Mouse (Mus musculus): ENCODE data around the gene Ispd.
A peak's percentile ranks its signal among the peaks of the same experiment; 100 is the strongest.

The Ispd gene

GRCm38 (mm10) chr12:36713866-36714662 lies 332.8 kb downstream of the Ispd start:
- peak in 1 of 2 experiments; percentile 8 for DNase-seq (ENCODE audit: low spot score in 2 of 2)

GRCm38 (mm10) chr12:36717526-36717925 lies 336.3 kb downstream of the Ispd start:
- DNase-seq (ENCODE audit: low spot score in 2 of 2): no peak

GRCm38 (mm10) chr12:36718417-36718816 lies 337.2 kb downstream of the Ispd start:
- no peak for DNase-seq (ENCODE audit: low spot score in 2 of 2)

GRCm38 (mm10) chr12:36719074-36719473 lies 337.8 kb downstream of the Ispd start:
- no peak for DNase-seq (ENCODE audit: low spot score in 2 of 2)

- no peak for DNase-seq (ENCODE audit: low spot score in 2 of 2)
Observed at GRCm38 (mm10) chr12:36720779-36721178, 339.5 kb downstream of the Ispd start.

- DNase-seq (ENCODE audit: low spot score in 2 of 2): no peak
Observed at GRCm38 (mm10) chr12:36721223-36721622, 340.0 kb downstream of the Ispd start.

- DNase-seq (ENCODE audit: low spot score in 2 of 2): no peak
Observed at GRCm38 (mm10) chr12:36722754-36723153, 341.5 kb downstream of the Ispd start.

GRCm38 (mm10) chr12:36723302-36723701 lies 342.1 kb downstream of the Ispd start:
- DNase-seq (ENCODE audit: low spot score in 2 of 2): no peak

- no peak for DNase-seq (ENCODE audit: low spot score in 2 of 2)
Observed at GRCm38 (mm10) chr12:36724297-36724696, 343.0 kb downstream of the Ispd start.

GRCm38 (mm10) chr12:36725250-36725649 lies 344.0 kb downstream of the Ispd start:
- DNase-seq (ENCODE audit: low spot score in 2 of 2): no peak

GRCm38 (mm10) chr12:36726026-36726425 lies 344.8 kb downstream of the Ispd start:
- DNase-seq (ENCODE audit: low spot score in 2 of 2): no peak

GRCm38 (mm10) chr12:36733673-36734371 lies 352.6 kb downstream of the Ispd start:
- DNase-seq (ENCODE audit: low spot score in 2 of 2): no peak

Data from right cerebral cortex, postnatal 36 days (tissue).